Mouse (Mus musculus): ENCODE results near the gene Fat2.

DNA sequence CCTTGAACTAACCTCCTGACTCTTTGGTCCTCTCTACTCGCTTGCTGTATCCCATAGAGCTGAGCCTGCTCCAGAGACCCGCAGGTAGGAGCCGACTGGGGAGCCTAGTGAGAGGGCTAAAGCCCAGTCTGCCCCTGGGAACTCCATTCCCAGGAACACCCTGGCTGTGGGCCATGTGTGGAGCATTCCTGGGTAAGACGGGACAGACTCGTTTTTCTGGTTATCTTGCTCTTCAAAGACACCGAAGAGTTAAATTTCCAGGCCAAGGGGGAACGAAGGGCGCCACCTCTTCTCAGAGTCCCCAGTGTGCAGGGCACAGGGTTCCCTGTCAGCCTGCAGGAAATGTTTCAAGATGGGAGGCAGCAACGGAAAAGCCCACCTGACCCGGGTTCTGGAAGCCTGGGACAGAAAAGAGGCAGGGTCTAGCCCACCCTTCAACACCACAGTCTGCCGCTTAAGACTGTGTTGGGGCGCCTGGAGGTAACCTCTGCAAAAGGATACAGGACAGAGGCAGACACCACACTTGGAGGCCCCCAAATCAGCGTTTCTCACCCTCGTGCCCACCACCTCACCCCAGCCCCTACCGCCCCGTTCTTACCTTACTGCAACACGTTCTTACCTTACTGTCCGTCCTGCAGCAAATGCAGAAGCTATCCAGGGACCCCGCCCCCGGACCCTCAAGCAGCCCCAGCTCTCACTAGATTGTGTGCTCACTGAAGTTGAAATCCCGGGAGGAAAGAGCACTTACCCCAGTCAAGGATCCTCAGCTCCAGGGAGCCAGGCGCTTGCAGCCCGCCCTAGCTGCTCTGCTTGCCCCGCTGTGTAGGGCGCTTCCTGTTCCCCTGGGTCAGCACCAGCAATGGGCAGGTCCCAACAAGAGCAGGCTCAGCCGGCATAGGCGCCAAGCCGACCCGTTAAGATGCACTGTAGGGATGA lies 22.3 kb downstream of the Fat2 start:
- no peak for TF ChIP-seq ZC3H11A (IDR thresholded peaks at IDR 0.05; ENCODE audit: borderline replicate concordance, low read depth, low read length)
- no peak for TF ChIP-seq HCFC1 (IDR thresholded peaks at IDR 0.05; ENCODE audit: borderline replicate concordance, insufficient read depth, low read length)

Measured in ES-E14 (cell line).